Mouse (Mus musculus) heart, embryonic 16.5 days (tissue): Measurements from ENCODE around the gene 1700088E04Rik. TPM values are rescaled to one million over a fixed set of nuclear protein-coding genes. Genes with fewer than 3 reads are reported as not detected.

Source experiments
- ATAC-seq: fragments of 200-750 bp; cut with Nextera tagmentation; replicated peaks from 2 replicates; pipeline ENCODE4 v1.8.0; 2017; ENCODE audit warnings: moderate number of reproducible peaks; ENCODE audit not compliant: insufficient read depth, low FRiP score; ENCODE audit errors: extremely low read depth
- H3K27ac ChIP-seq: fragments of 300-500 bp; sonication (generic); 2 replicates; pipeline ENCODE4 v1.5.1; 2014; ENCODE audit warnings: mild to moderate bottlenecking, low read length, control low read depth, moderate library complexity
- H3K27me3 ChIP-seq: fragments of 300-500 bp; sonication (generic); 2 replicates; pipeline ENCODE4 v1.6.1; 2014; ENCODE audit warnings: low read length, mixed read lengths; ENCODE audit not compliant: control insufficient read depth, insufficient read depth
- H3K36me3 ChIP-seq: fragments of 300-500 bp; sonication (generic); 2 replicates; pipeline ENCODE4 v1.6.1; 2014; ENCODE audit not compliant: control insufficient read depth, insufficient read depth
- H3K4me1 ChIP-seq: fragments of 300-500 bp; sonication (generic); 2 replicates; pipeline ENCODE4 v1.6.1; 2014; ENCODE audit warnings: low read length, mixed read lengths; ENCODE audit not compliant: control insufficient read depth, insufficient read depth
- H3K4me2 ChIP-seq: fragments of 300-500 bp; sonication (generic); 2 replicates; pipeline ENCODE4 v1.6.1; 2014; ENCODE audit warnings: low read depth, mild to moderate bottlenecking, control low read depth, low read length
- H3K4me3 ChIP-seq: fragments of 300-500 bp; sonication (generic); 2 replicates; pipeline ENCODE4 v1.5.1; 2014; ENCODE audit warnings: mild to moderate bottlenecking, control low read depth, low read length
- H3K9ac ChIP-seq: fragments of 300-500 bp; sonication (generic); 2 replicates; pipeline ENCODE4 v1.6.1; 2014; ENCODE audit warnings: low read length, control low read depth
- H3K9me3 ChIP-seq: fragments of 300-500 bp; sonication (generic); replicated peaks from 2 replicates; pipeline ENCODE4 v1.6.1; 2016; ENCODE audit warnings: low read length; ENCODE audit not compliant: control insufficient read depth
- WGBS: fragments of 180-500 bp; shearing (Covaris S2); extraction: QIAGEN DNeasy Blood & Tissue Kit; methylation state at CpG from one replicate; pipeline ENCODE4 v1.1.7; 2014; 5-methylcytosine and 5-hydroxymethylcytosine counted together
- polyA plus RNA-seq: library from polyadenylated mRNA; unstranded; fragments of >200 nt; fragmentation: Nextera tagmentation; extraction: Ambion mirVana; gene quantifications from 2 replicates; pipeline ENCODE4 v1.2.1, GENCODE M21; 2015

Gene 1700088E04Rik
- polyA plus RNA-seq, 1 experiment from 2014 or later, result 11.0 TPM

DNA sequence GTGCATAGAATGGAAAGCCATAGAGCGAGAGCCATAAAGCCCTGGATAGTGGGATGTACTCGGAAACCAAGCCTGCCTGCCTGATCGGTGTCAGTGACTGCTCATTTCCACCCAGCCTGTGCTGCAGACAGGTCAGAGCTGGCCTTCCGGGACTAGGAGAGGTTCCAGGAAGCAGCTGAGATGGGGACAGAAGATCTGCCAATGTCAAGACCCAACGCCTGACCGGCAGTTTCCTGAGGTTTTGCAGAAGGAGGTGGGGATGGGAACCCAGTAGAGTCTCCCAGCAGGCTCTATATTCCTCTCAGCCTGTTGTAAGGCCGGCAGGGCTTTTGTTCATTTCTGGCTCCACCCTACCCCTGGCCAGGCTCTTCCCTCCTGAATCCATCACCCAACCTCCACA lies 42.2 kb downstream of the 1700088E04Rik start:
- 32% methylated on average over 7 of the region's 7 CpGs for WGBS
- no peaks in the 10 kb centered on the region for H3K27me3 ChIP-seq
- no peaks in the 10 kb centered on the region for H3K9me3 ChIP-seq
- peaks cover 12% of the 10 kb centered on the region; the same call in 1 of the 2 replicates for H3K36me3 ChIP-seq
- H3K4me3 ChIP-seq, result no peak overlapping the region
- H3K4me1 ChIP-seq, result peaks cover 54% of the 10 kb centered on the region
- H3K9ac ChIP-seq, result peak overlapping the region; percentile 68
- H3K4me2 ChIP-seq, result no peak overlapping the region
- ATAC-seq, result no peak
- H3K27ac ChIP-seq, result peak overlapping the region; percentile 99

DNA sequence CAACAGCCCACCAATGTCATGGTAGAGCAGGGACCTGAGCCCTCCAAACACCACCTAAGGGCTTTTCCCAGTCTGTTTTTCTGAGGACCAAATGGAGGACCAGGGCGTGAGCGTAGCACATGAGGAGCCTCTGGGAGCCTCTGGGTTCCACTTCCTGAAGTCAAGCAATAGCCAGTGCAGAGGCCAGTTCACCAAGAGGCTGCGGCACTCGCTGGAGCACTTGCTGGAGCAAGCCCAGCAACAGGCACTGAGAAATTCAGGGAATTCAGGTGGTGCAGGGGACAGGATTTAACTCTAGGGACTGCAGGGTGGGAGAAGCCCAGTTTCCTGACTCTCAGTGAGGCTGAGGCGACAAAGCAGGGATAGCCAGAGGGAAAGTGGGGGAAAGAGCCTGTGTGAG lies 42.8 kb downstream of the 1700088E04Rik start:
- Histone ChIP-seq H3K9ac (peak overlapping the region; percentile 68), H3K9me3 (no peaks in the 10 kb centered on the region), H3K36me3 (peaks cover 12% of the 10 kb centered on the region; the same call in 1 of the 2 replicates), H3K27me3 (no peaks in the 10 kb centered on the region), H3K4me3 (no peak overlapping the region), H3K4me2 (no peak overlapping the region), H3K4me1 (peaks cover 54% of the 10 kb centered on the region), H3K27ac (peak overlapping the region; percentile 99)
- WGBS, result 44% methylated on average over 5 of the region's 5 CpGs
- no peak for ATAC-seq

GRCm38 (mm10) chr15:79097611-79098025 lies 43.4 kb downstream of the 1700088E04Rik start:
- 12% methylated on average over 6 of the region's 6 CpGs for WGBS
- no peaks in the 10 kb centered on the region for H3K27me3 ChIP-seq
- peak overlapping the region; percentile 99 for H3K27ac ChIP-seq
- H3K4me2 ChIP-seq, result peak overlapping the region; percentile 53
- H3K9ac ChIP-seq, result peak overlapping the region; percentile 68
- ATAC-seq, result peak; percentile 91
- H3K4me3 ChIP-seq, result no peak overlapping the region
- H3K36me3 ChIP-seq, result peaks cover 15% of the 10 kb centered on the region; the same call in 1 of the 2 replicates
- H3K9me3 ChIP-seq, result no peaks in the 10 kb centered on the region
- peaks cover 54% of the 10 kb centered on the region for H3K4me1 ChIP-seq

- Histone ChIP-seq H3K4me2 (peak overlapping the region; percentile 53), H3K9ac (peak overlapping the region; percentile 68)
Observed at GRCm38 (mm10) chr15:79097135-79097534, 43.9 kb downstream of the 1700088E04Rik start.

GRCm38 (mm10) chr15:79096556-79096955 lies 44.5 kb downstream of the 1700088E04Rik start:
- WGBS, result 43% methylated on average over 3 of the region's 3 CpGs
- H3K9ac ChIP-seq, result peak overlapping the region; percentile 68
- H3K4me2 ChIP-seq, result no peak overlapping the region
- no peak for ATAC-seq
- H3K9me3 ChIP-seq, result no peaks in the 10 kb centered on the region
- H3K36me3 ChIP-seq, result peaks cover 24% of the 10 kb centered on the region
- peak overlapping the region; percentile 99 for H3K27ac ChIP-seq
- no peaks in the 10 kb centered on the region for H3K27me3 ChIP-seq
- H3K4me3 ChIP-seq, result no peak overlapping the region
- peaks cover 53% of the 10 kb centered on the region for H3K4me1 ChIP-seq

More at GRCm38 (mm10) chr15:79097135-79097534, 43.9 kb downstream of the 1700088E04Rik start:
- ATAC-seq, result peak; percentile 22; the same call in 1 of the 2 replicates
- Histone ChIP-seq H3K27me3 (no peaks in the 10 kb centered on the region), H3K27ac (peak overlapping the region; percentile 99), H3K36me3 (peaks cover 18% of the 10 kb centered on the region; the same call in 1 of the 2 replicates), H3K4me1 (peaks cover 54% of the 10 kb centered on the region), H3K4me3 (no peak overlapping the region), H3K9me3 (no peaks in the 10 kb centered on the region)
- WGBS, result 11% methylated on average over 2 of the region's 2 CpGs

DNA sequence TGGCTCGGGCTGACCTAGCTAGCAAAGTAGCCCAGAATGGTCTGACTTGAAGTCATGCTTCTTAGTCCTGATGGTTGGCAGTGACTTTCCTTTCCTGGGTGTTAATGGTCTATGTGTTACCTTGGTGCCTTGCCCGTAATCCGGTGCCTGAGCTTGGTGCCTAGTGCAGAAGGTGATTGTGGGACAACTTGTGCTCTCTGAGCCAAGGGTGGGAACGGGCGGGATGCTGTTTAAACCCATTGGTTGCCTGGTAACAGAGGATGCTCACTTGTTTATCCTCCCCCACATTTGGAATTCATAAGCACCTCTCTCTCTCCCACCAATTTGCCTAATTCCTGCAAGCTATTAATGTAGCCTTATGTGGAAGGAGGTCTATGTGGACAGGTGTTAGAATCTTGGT lies 45.6 kb downstream of the 1700088E04Rik start:
- H3K9ac ChIP-seq, result no peak overlapping the region
- no peak overlapping the region for H3K27ac ChIP-seq
- ATAC-seq, result no peak
- no peaks in the 10 kb centered on the region for H3K9me3 ChIP-seq
- H3K4me1 ChIP-seq, result peaks cover 42% of the 10 kb centered on the region
- H3K4me2 ChIP-seq, result no peak overlapping the region
- H3K36me3 ChIP-seq, result peaks cover 30% of the 10 kb centered on the region
- H3K27me3 ChIP-seq, result no peaks in the 10 kb centered on the region
- no peak overlapping the region for H3K4me3 ChIP-seq
- WGBS, result 84% methylated on average over 5 of the region's 5 CpGs

GRCm38 (mm10) chr15:79093083-79093839 lies 47.8 kb downstream of the 1700088E04Rik start:
- Histone ChIP-seq H3K9me3 (no peaks in the 10 kb centered on the region), H3K4me2 (no peak overlapping the region), H3K27me3 (no peaks in the 10 kb centered on the region), H3K27ac (no peak overlapping the region), H3K4me1 (peaks cover 21% of the 10 kb centered on the region), H3K9ac (0 out of 2 replicates have a peak overlapping the region, but pooled peaks have one; percentile 25), H3K4me3 (no peak overlapping the region), H3K36me3 (peaks cover 47% of the 10 kb centered on the region)
- no peak for ATAC-seq
- WGBS, result 45% methylated on average over 7 of the region's 7 CpGs

DNA sequence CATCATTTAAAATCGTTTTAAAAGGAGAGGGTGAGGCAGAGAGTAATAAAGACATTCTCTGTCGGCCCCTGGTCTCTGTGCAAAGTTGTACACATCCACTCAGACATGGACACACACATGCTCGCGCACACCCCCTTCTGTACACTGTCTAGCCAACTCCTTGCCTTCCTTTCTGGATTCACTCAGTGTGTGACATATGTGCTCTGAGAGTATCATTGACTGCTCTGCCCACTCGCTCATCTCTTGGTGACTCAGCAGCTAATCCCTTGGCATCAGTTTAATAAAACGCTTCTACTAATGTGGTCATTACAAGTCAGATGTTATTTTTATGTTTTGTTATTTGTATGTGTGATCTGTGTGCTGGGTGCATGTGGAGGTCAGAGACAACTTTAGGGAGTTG lies 48.8 kb downstream of the 1700088E04Rik start:
- 85% methylated on average over 6 of the region's 6 CpGs for WGBS
- peaks cover 11% of the 10 kb centered on the region for H3K4me1 ChIP-seq
- no peak for ATAC-seq
- H3K4me3 ChIP-seq, result no peak overlapping the region
- no peaks in the 10 kb centered on the region for H3K27me3 ChIP-seq
- H3K9ac ChIP-seq, result no peak overlapping the region
- H3K9me3 ChIP-seq, result no peaks in the 10 kb centered on the region
- H3K36me3 ChIP-seq, result peaks cover 54% of the 10 kb centered on the region
- no peak overlapping the region for H3K4me2 ChIP-seq
- H3K27ac ChIP-seq, result no peak overlapping the region

DNA sequence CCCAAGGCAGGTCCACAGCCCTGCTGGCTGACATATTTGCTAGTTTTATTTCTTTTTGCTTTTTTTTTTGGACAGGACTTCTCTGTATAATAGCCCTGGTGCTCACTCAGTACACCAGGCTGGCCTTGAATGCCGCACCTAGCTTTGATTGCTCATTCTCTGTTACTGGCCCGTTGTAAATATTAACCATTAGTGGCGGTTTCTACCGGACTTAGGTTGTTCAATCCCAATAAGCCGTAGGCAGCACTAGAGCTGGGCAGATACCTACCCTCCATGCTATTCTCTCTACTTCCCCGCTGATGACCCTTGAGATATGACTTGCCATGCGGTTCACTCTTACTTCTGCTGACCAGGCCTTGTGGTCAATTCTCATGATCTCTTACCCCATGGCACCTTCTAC lies 61.5 kb downstream of the 1700088E04Rik start:
- no peak overlapping the region for H3K9ac ChIP-seq
- 93% methylated on average over 7 of the region's 7 CpGs for WGBS
- H3K36me3 ChIP-seq, result peaks cover 73% of the 10 kb centered on the region
- peaks cover 11% of the 10 kb centered on the region for H3K4me1 ChIP-seq
- H3K27ac ChIP-seq, result no peak overlapping the region
- no peak overlapping the region for H3K4me2 ChIP-seq
- no peak overlapping the region for H3K4me3 ChIP-seq
- H3K27me3 ChIP-seq, result no peaks in the 10 kb centered on the region
- no peak for ATAC-seq
- no peaks in the 10 kb centered on the region for H3K9me3 ChIP-seq
